Mouse (Mus musculus) right cerebral cortex, postnatal 25 days (tissue): ENCODE measurements around the gene Gpr137.

Experiments used
- DNase-seq: peaks from one replicate; pipeline ENCODE4 v3.0.0; 2022

Gpr137 gene

GRCm38 (mm10) chr19:6940396-6941351, 1.6 kb downstream of the Gpr137 start:
- no peak for DNase-seq

GRCm38 (mm10) chr19:6939106-6940002, 2.9 kb downstream of the Gpr137 start:
- no peak for DNase-seq

- DNase-seq, result no peak
These were observed 4.5 kb downstream of the Gpr137 start for GRCm38 (mm10) chr19:6937541-6938465.

- no peak for DNase-seq
These were observed 6.0 kb downstream of the Gpr137 start for GRCm38 (mm10) chr19:6936299-6936698.

- no peak for DNase-seq
These were observed 7.9 kb downstream of the Gpr137 start, which contains the start of gene Kcnk4 for GRCm38 (mm10) chr19:6934195-6934977. Gene Kcnk4, minus strand, starts transcription at chr19:6934515.

GRCm38 (mm10) chr19:6933436-6934194, 8.7 kb downstream of the Gpr137 start:
- peak; percentile 61 for DNase-seq

GRCm38 (mm10) chr19:6933102-6933435, 9.2 kb downstream of the Gpr137 start:
- no peak for DNase-seq

GRCm38 (mm10) chr19:6932018-6932417, 10.3 kb downstream of the Gpr137 start:
- no peak for DNase-seq

GRCm38 (mm10) chr19:6931002-6931401, 11.3 kb downstream of the Gpr137 start:
- no peak for DNase-seq

GRCm38 (mm10) chr19:6928080-6928479, 14.2 kb downstream of the Gpr137 start:
- no peak for DNase-seq

- DNase-seq, result no peak
These were observed 15.6 kb downstream of the Gpr137 start for GRCm38 (mm10) chr19:6926559-6927255.

- DNase-seq, result no peak
These were observed 16.5 kb downstream of the Gpr137 start for GRCm38 (mm10) chr19:6925611-6926329.

- DNase-seq, result no peak
These were observed 17.0 kb downstream of the Gpr137 start, which contains the start of gene Catsperz for GRCm38 (mm10) chr19:6925307-6925573. Gene Catsperz, minus strand, starts transcription at chr19:6925380.

- DNase-seq, result peak; percentile 80
These were observed 17.6 kb downstream of the Gpr137 start for GRCm38 (mm10) chr19:6924461-6925306.

GRCm38 (mm10) chr19:6922901-6923735, 19.2 kb downstream of the Gpr137 start:
- no peak for DNase-seq

GRCm38 (mm10) chr19:6921647-6922567, 20.4 kb downstream of the Gpr137 start, which contains the start of gene Esrra:
Gene Esrra, minus strand, starts transcription at chr19:6921813.
- peak; percentile 100 for DNase-seq
